Mouse (Mus musculus) thymus, postnatal 14 days (tissue): ENCODE data around the gene Arrdc4.

ENCODE experiments used
- DNase-seq: peaks from one replicate; pipeline ENCODE4 v3.0.0; 2021

Gene Arrdc4

DNA sequence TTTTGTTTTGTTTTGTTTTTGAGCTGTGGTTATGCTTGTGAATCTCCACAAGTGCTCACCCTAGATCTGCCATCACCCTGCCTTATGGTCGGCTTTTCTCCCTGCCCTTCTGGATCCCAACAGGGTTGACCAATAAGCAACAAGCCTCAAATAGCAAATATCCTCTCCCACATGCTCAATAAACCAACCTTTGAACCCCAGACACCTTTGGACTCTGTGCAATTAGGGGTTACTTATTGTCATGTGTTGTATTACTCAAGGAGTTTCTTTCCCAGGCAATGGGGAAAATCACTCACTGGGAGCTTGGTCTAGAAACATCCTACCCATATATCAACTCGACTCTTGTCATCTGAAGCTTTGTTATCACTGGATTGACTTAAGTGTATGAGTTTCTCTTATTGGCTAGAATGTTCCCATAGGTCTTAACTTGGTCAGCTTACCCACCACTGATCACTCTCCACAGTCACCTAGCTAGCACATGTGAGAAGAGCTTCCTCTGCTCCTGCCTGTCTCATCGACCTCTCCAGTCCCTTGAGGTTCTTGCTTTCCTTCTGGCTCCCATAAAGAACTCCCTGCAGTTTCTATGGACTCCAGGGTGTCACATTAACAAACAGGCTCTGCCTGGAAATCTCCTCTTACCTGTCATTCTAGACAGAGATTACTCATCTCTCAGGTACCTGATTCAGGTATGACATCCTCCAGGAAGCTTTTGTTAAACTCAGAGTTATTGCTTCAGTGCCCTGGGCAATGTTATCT, 40.3 kb downstream of the Arrdc4 start:
- no peak for DNase-seq

DNA sequence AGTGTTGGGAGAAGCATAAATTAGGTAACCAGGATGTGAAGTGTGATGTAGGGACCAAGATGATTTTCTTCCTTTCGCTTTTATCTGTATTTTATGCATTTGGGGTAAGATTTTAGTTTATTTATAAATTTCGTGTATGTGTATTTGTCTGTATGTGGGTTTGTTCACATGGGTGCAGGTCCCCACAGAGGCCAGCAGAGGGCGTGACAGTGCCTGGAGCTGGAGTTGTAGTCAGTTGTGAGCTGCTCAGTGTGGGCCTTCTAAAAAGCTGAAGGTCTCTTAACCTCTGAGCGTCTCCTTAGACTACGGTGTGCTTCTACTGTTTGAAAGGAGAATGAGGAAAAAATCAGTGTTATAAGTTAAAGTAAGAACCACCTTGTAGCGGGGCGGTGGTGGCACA, 43.9 kb downstream of the Arrdc4 start:
- no peak for DNase-seq

DNA sequence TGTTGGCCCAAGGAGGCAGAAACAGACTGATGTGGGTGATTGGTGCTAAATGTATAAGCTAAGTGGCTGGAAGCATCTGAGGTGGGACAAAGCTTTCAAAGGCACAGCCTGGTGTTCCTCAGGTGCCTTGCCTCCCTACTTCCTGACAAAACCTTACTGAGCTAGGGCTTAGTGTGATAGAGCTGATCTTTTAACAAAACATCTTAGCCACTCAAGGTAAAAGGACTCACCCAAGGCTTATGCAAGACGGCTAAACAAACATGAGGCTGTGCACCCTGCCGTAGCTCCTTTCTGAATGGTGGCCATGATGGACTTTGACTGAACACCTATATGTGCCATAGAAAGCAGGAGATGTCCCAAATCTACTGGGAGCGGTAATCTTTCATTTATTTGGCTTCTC, 51.7 kb downstream of the Arrdc4 start:
- no peak for DNase-seq

DNA sequence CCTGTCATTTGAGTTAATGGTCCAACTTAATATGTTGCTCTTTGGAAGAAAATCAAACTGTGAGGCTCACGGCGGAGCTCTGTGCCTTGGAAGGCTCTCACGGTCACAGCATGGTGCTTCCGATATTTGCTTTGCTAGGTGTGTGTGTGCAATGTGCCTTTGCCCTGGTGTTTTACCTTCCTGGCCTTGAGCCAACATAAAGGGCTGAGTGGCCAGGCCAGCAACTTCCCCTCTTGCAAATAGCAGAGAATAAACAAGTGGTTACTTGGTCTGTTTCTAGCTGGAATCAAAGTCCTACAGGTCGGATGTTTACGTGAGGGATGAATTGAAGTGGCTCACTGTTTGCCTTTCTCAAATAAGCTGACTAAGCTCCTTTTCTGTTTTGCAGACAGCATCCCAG, 52.1 kb downstream of the Arrdc4 start:
- DNase-seq: no peak

DNA sequence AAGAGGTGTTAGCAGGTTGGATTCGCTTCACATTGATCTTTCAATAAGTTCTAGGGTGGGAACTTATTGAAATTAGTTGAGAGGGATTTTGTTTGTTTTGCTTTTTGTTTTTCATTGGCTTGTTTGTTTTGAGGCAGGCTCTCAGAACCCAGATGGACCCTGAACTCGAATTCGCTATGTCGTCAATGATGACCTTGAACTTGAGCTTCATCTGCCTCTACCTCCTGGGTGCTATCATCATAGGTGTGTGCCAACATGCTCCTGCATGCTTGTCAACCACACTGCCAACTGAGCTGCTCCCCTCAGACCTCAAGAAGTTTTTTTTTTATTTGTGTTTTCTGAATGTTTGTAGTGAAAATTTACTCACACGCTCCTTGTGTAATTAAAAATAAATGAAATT, 52.6 kb downstream of the Arrdc4 start:
- DNase-seq: no peak

DNA sequence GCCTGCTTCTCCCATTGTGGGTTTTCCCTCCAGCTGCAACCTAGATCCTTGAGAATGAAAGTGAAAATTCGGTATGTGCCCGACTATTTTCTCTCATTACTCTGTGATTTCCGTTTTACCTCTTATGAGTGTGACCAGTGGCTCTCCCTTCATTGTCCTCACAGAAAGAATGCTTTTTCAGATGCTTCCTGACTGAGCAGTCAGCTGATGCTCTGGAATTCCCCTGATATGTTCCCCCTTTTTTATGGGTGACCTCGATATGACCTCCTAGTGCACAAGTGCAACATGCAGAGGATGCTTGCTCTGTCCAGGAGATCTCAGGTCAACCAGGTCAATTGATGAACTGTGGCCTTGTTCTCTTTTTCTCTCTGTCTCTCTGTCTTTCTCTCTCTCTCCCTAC, 56.3 kb downstream of the Arrdc4 start:
- no peak for DNase-seq

DNA sequence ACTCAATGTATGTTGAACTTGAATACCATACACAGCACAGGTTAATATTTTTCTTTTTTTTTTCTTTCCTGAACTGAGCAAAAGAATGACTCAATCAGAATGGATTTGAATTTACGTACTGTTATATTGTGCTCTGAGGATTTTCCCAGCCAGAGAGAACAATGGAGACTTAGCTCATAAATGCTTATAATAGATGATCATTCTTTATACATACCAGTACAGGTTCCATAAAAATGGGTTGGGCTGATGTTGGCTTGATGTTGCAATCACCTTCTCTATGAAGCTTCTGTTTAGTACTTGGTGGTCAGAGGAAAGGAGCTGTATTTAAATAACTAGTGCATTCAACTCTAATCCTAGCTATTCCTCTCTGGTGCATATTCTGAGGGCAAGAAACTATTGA, 57.6 kb downstream of the Arrdc4 start:
- no peak for DNase-seq

DNA sequence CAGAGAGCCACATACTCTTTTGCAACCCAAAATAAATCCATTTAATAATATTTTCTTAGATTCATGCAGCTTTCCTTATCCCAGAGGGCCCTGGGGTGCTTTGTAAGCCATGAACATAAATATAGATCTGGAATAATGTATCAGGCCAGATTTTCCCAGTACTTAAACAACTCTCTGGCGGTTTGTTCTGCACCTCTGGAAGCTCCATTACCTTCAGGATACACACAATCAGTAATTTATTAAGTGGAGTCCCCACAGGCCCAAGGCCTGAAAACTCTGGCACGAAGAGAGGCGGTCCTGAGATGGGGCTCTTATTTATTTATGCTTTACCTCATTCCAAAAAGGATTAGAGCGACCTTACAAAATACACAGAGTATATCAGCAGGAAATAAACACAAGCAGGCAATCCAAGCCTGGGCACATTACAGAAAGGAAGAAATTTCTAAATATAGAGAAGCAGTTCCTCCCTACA, 61.9 kb downstream of the Arrdc4 start:
- DNase-seq: no peak
